Mouse (Mus musculus): ENCODE results near the gene Taf13. TPM values are rescaled to one million over a fixed set of nuclear protein-coding genes. Genes with fewer than 3 reads are reported as not detected.
A peak's percentile ranks its signal among the peaks of the same experiment; 100 is the strongest.

Taf13 gene
- total RNA-seq (2012; rRNA removed) (5.4 and 6.5 TPM in 2 replicates), polyA plus RNA-seq (2012; ENCODE audit: insufficient read depth in 1 of 2, insufficient read length in 2 of 2, low read depth in 1 of 2, low replicate concordance in 2 of 2, missing spikeins in 1 of 2) (1 to 10 TPM in 1 of 2 experiments, not detected in 1; 7.0 TPM)

DNA sequence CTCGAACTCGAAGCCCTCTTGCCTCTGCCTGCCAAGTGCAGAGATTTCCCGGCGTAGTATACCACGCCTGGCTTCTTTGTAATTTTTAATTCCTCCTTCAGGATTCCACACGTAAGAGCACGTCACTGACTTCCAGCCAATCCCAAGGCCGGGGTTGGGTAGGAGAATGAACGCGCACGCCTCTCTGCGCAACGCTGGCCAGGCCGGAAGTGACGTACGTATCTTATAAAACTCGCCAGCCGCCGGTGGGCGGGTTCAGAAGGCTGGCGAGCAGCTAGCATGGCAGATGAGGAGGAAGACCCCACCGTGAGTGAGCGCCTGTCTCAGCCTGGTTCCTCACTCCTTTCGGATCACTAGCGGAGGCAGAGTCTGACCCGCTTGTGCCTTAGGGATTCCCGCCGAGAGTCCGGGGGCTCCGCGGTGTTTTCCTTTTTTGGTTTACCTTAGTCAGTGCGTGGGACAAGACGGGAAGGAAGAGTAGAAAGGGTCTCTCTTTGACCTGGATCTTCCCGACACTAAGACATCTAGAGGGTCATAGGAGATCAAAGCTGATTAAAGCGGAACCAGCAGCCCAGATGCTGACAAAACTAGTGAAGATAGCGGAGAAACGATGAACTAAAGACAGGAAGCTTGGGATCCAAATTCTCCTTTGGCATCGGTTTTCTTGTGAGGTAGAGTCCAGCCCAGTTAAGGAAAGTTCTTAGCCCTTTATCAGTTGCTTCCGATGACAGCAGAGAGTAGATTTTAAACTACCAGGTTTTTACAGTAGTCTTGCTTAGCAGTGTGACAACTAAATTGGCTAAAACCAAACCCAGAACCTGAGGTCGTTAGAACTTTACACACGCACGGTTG, at the start of gene Taf13:
Gene Taf13, plus strand, starts transcription at position 256 of the 852 bp plus-strand sequence.
- Histone ChIP-seq H3K79me2 (ENCODE audit: control insufficient read depth, insufficient read depth, low read length, poor library complexity) (peaks cover 1% of the 10 kb centered on the region), H3K4me3 (ENCODE audit: control insufficient read depth in 1 of 2, insufficient read depth in 1 of 2, low read depth in 2 of 2, low read length in 2 of 2) (peak within 1 kb of the TSS; percentile 67 to 71), H3K4me1 (ENCODE audit: control insufficient read depth in 1 of 2, insufficient read depth in 2 of 2, low read length in 2 of 2) (peaks cover 2 to 7% of the 10 kb centered on the region in 2 experiments), H3K27ac (ENCODE audit: control insufficient read depth, low read depth, low read length) (peak within 1 kb of the TSS; percentile 73), H3K9ac (ENCODE audit: control insufficient read depth, low read depth, low read length, poor library complexity, severe bottlenecking) (peak within 1 kb of the TSS; percentile 81), H3K27me3 (ENCODE audit: control insufficient read depth in 1 of 2, insufficient read depth in 2 of 2, low read length in 2 of 2) (peaks cover 3 to 4% of the 10 kb centered on the region in 2 experiments; a peak in 3 of 4 replicates), H3K36me3 (ENCODE audit: control insufficient read depth in 1 of 2, insufficient read depth in 2 of 2, low read length in 2 of 2) (peaks cover 0 to 8% of the 10 kb centered on the region in 2 experiments; a peak in 2 of 4 replicates), H3K9me3 (replicated peaks; ENCODE audit: insufficient read depth, low read length) (no peaks in the 10 kb centered on the region)
- peak; percentile 98 for DNase-seq (ENCODE audit: low read depth, low spot score)
- TF ChIP-seq MAFK (IDR thresholded peaks at IDR 0.05; ENCODE audit: borderline replicate concordance, low read depth, low read length) = 0 out of 2 replicates have a peak, but pooled peaks have one; percentile 13
- peak; percentile 87 for TF ChIP-seq MXI1 (IDR thresholded peaks at IDR 0.05; ENCODE audit: low read depth, low read length)
- peak; percentile 100 for TF ChIP-seq POLR2A (IDR thresholded peaks at IDR 0.05; ENCODE audit: control insufficient read depth in 1 of 2, insufficient read depth in 1 of 2, low read depth in 1 of 2, low read length in 2 of 2, poor library complexity in 1 of 2)
- peak; percentile 48; the same call in 1 of the 2 replicates for TF ChIP-seq MAZ (IDR thresholded peaks at IDR 0.05; ENCODE audit: low read depth, low read length)
- TF ChIP-seq CTCF (IDR thresholded peaks at IDR 0.05 in 2 of 3, conservative IDR thresholded peaks at IDR 0.05 in 1 of 3; ENCODE audit: control insufficient read depth in 1 of 3, insufficient read depth in 1 of 3, low read depth in 2 of 3, low read length in 3 of 3, poor library complexity in 1 of 3, severe bottlenecking in 1 of 3) = no peak
- peak; percentile 57 for TF ChIP-seq MAX (IDR thresholded peaks at IDR 0.05; ENCODE audit: low read length)
- no peak for TF ChIP-seq UBTF (IDR thresholded peaks at IDR 0.05; ENCODE audit: borderline replicate concordance, insufficient read depth, low read depth, low read length)
- no peak for TF ChIP-seq ZNF384 (IDR thresholded peaks at IDR 0.05; ENCODE audit: low read depth, low read length)
- TF ChIP-seq MEF2A (IDR thresholded peaks at IDR 0.05; ENCODE audit: extremely low read depth, insufficient replicate concordance, low read depth, low read length, poor library complexity, severe bottlenecking) = no peak
- peak; percentile 30; the same call in 1 of the 2 replicates for TF ChIP-seq MYC (IDR thresholded peaks at IDR 0.05; ENCODE audit: low read depth, low read length)
- no peak for TF ChIP-seq CHD1 (IDR thresholded peaks at IDR 0.05; ENCODE audit: low read depth, low read length)
- TF ChIP-seq GABPA (IDR thresholded peaks at IDR 0.05; ENCODE audit: low read depth, low read length) = no peak
- TF ChIP-seq USF1 (IDR thresholded peaks at IDR 0.05; ENCODE audit: low read depth, low read length) = no peak
- TF ChIP-seq GATA1 (IDR thresholded peaks at IDR 0.05; ENCODE audit: low read depth, low read length) = peak; percentile 28; the same call in 1 of the 2 replicates
- TF ChIP-seq JUND (IDR thresholded peaks at IDR 0.05; ENCODE audit: low read depth, low read length) = 0 out of 2 replicates have a peak, but pooled peaks have one; percentile 38
- peak; percentile 92; the same call in 1 of the 2 replicates for TF ChIP-seq POLR2AphosphoS5 (IDR thresholded peaks at IDR 0.05; ENCODE audit: borderline replicate concordance, low read depth, low read length)
- peak; percentile 98 for TF ChIP-seq TBP (IDR thresholded peaks at IDR 0.05; ENCODE audit: low read depth, low read length)
- peak; percentile 99 for TF ChIP-seq ZMIZ1 (IDR thresholded peaks at IDR 0.05; ENCODE audit: low read depth, low read length)
- TF ChIP-seq NELFE (IDR thresholded peaks at IDR 0.05; ENCODE audit: low read depth, low read length) = peak; percentile 100
- no peak for TF ChIP-seq RAD21 (IDR thresholded peaks at IDR 0.05; ENCODE audit: low read depth, low read length)
- TF ChIP-seq KAT2A (conservative IDR thresholded peaks at IDR 0.05; ENCODE audit: low read depth, low read length) = no peak
- TF ChIP-seq E2F4 (IDR thresholded peaks at IDR 0.05; ENCODE audit: borderline replicate concordance, low read depth, low read length) = no peak
- TF ChIP-seq ZC3H11A (IDR thresholded peaks at IDR 0.05; ENCODE audit: low read depth, low read length) = no peak
- no peak for TF ChIP-seq MYB (IDR thresholded peaks at IDR 0.05; ENCODE audit: low read depth, low read length)
- TF ChIP-seq NRF1 (IDR thresholded peaks at IDR 0.05; ENCODE audit: insufficient read depth, low read depth, low read length, poor library complexity, severe bottlenecking) = peak; percentile 81
- 0 out of 2 replicates have a peak, but pooled peaks have one; percentile 17 for TF ChIP-seq BHLHE40 (IDR thresholded peaks at IDR 0.05; ENCODE audit: borderline replicate concordance, low read depth, low read length)
- no peak for TF ChIP-seq TAL1 (IDR thresholded peaks at IDR 0.05; ENCODE audit: low read length)
- no peak for TF ChIP-seq SMC3 (IDR thresholded peaks at IDR 0.05; ENCODE audit: low read depth, low read length)
- TF ChIP-seq ETS1 (IDR thresholded peaks at IDR 0.05; ENCODE audit: low read depth, low read length) = peak; percentile 65
- peak in 1 of 2 experiments; percentile 44; a peak in 3 of 4 replicates for TF ChIP-seq EP300 (IDR thresholded peaks at IDR 0.05; ENCODE audit: low read depth in 1 of 2, low read length in 2 of 2)
- TF ChIP-seq ELF1 (IDR thresholded peaks at IDR 0.05; ENCODE audit: low read depth, low read length) = peak; percentile 43
- peak; percentile 77 for TF ChIP-seq SIN3A (IDR thresholded peaks at IDR 0.05; ENCODE audit: low read length)
- no peak for TF ChIP-seq ZKSCAN1 (IDR thresholded peaks at IDR 0.05; ENCODE audit: low read depth, low read length)
- TF ChIP-seq HCFC1 (IDR thresholded peaks at IDR 0.05; ENCODE audit: low read depth, low read length) = peak; percentile 83
